Mouse (Mus musculus) brain, embryonic 14.5 days (tissue): Measurements from ENCODE around the gene Rufy2. TPM values are rescaled to one million over a fixed set of nuclear protein-coding genes. Genes with fewer than 3 reads are reported as not detected.

Source experiments
- DNase-seq: peaks from one replicate; pipeline ENCODE4 v3.0.0-alpha.2; 2011; ENCODE audit warnings: low read depth
- CTCF ChIP-seq: fragments of 200-500 bp; IDR thresholded peaks from 2 replicates; pipeline ENCODE4 v1.5.1; 2012; ENCODE audit warnings: inconsistent platforms, mild to moderate bottlenecking, moderate library complexity, borderline replicate concordance; ENCODE audit not compliant: insufficient read depth, insufficient read length; ENCODE audit errors: extremely low read depth
- POLR2A ChIP-seq: fragments of 200-500 bp; IDR thresholded peaks from 2 replicates; pipeline ENCODE4 v1.6.1; 2012; ENCODE audit warnings: mild to moderate bottlenecking, inconsistent platforms, borderline replicate concordance; ENCODE audit not compliant: poor library complexity, insufficient read depth, insufficient read length, severe bottlenecking; ENCODE audit errors: extremely low read depth
- polyA plus RNA-seq: library from polyadenylated mRNA; depleted of rRNA; stranded (reverse); fragments of >200 nt; gene quantifications from 2 replicates; pipeline ENCODE4 v1.2.3, GENCODE M21; 2012

Rufy2 gene
- polyA plus RNA-seq, 1 experiment, result 39.0 TPM

DNA sequence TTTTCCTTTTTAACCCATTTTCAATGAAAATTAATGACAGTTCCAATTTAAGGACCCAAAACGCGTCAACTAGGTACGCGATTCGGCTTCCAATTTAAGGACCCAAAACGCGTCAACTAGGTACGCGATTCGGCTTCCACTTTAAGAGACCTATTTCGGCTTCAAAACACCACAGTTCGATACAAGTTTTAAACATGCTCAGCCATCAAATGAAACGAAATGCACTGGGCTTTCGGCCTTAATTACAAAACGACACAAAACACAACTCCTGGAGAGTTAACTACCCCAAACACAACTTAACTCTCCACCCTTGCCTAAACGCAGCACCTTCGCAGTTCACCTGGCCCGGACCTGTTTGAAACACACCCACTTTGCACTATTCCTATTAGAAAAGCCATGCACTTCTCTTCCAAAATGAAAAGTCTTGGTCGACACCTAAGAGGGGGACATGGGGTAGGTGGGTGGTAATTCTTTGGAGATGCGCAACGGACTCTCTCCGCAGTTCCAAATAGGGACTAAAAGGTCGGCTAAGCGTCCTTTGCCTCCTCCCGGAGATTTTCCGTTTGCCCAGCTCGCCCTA, 42.6 kb downstream of the Rufy2 start:
- TF ChIP-seq POLR2A (no peak), CTCF (no peak)
- DNase-seq, result peak; percentile 42

GRCm38 (mm10) chr10:63023121-63023748, 43.2 kb downstream of the Rufy2 start:
- TF ChIP-seq CTCF (no peak), POLR2A (peak; percentile 45; the same call in 1 of the 2 replicates)
- peak; percentile 84 for DNase-seq

DNA sequence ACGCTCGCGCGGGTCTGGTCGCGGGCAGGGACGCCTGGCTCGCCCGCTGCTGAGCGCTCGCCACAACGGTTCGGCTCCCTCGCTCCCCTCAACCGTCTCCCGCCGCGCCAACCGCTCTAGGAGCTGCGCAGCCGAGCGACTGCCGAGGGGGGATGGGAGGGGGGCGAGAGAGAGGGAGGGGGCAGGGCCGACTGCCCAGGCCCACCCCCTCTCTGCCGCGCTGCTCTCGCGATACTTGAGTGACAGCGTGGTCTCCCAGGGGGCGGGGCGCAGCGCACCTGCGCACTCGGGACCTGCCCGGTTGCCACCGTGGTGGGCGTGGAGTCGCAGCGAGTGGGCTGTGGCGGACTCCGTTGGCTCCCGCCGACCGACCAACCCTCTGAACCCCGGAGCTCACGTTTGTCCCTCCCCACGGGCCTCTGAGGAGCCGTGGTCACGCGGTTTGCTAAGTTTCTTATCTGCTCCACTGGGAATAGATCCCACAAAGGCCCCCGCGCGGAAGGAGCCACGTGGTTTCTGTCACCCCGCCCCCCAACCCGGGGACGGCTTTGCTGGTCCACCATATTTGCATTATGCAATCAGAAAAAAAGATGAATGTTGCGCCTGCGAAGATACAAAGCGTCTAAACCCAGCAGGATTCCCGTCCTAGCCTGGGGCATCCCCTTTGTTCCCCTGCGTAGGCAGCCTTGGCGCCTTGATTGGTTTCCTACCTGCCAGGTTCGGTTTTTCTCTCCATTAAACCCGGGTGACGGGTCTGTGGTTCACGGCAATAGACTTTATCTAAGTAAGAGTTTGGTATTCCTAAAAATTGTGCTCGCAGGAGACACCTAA, 43.9 kb downstream of the Rufy2 start, which contains the start of the genes Hnrnph3 and Pbld2:
Hnrnph3 (minus strand) TSS at position 469 of the 831 bp plus-strand sequence.
Pbld2 (plus strand) TSS at position 567 of the 831 bp plus-strand sequence.
- peak; percentile 99 for DNase-seq
- TF ChIP-seq CTCF, result no peak
- peak; percentile 85 for TF ChIP-seq POLR2A

DNA sequence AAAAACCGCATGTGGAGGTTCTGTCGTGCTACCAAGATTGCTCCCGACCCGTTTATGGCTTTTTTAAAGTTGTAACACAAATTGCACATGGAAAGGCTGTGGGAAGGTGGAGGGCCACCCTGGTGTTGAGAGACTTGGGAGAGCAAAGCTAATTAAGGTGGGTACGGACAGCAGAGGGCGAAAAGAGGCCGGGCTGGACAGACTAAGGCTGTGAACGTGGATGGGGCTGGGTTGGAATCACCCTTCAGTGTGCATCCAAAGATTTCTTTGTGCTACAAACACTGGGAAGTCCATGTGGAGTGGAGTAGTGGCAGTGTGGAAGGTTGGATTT, 44.5 kb downstream of the Rufy2 start:
- DNase-seq, result peak; percentile 88
- TF ChIP-seq POLR2A (no peak), CTCF (peak; percentile 36; the same call in 1 of the 2 replicates)

DNA sequence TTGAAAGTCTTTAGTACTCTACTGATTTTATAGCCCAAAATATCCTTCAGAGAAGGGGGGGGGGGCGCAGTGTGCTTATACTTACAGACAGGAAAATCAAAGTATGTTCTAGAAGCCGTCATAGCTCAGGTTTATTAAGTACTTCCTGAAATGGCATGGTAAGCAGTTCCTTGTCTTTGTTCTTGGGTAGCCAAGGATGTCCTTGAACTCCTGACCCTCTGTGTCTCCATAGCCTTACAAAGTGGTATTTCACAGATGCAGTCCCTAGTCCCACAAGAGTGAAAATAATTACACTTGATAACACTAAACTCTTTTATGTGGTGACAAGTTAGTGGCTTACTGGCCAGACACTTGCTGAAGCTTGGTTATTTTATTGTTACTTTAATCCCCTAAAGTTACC, 45.0 kb downstream of the Rufy2 start:
- DNase-seq, result peak; percentile 65
- TF ChIP-seq CTCF (no peak), POLR2A (no peak)

- TF ChIP-seq CTCF (no peak), POLR2A (no peak)
- DNase-seq, result peak; percentile 83
Observed at GRCm38 (mm10) chr10:63025491-63026011, 45.5 kb downstream of the Rufy2 start.

DNA sequence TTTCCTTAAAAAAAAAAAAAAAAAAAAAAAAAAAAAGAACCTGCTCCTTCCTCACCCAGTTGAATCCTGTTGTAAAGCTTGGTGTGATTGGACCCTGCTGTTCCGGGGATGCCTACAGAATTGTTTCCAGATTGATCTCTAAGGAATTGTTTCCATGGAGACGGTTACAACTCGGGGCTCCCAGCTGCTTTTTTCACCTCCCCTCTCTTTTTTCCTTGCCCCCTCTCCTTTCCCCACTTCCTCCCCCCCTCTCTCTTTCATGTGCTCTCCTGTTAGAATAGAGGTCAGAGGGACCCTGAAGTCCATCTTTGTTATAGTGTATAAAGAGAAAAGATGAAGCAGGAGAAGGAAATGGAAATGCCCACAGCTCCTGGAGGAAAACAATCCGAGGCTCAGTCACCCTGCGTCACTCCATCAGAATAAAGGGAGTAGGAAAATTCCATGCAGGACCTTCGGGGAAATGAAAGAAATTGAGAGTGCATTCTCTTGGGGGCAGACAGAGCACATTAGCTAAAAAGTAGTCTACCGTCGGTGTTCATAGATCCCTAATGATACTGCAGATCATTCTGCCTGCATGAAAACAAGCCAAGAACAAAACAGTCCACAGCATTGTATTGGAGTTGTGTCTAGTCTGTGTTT, 46.3 kb downstream of the Rufy2 start:
- DNase-seq, result peak; percentile 95
- TF ChIP-seq POLR2A, result no peak
- TF ChIP-seq CTCF, result no peak

DNA sequence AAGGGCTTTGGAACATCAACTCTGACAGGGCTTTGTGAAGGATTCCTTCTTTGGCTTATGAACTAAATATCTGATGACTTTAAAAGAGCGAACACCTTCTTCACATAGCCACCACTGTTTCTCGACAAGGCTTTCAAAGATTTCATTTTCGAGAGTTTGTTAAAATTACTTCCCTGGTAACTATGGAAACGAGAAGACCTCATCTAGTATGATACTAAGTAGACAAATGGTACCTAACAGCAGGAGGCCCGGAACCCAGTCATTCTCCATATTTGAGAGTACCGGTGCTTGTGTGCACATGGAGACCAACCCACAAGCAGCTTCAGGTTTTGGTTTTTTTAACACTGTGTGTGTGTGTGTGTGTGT, 46.8 kb downstream of the Rufy2 start:
- TF ChIP-seq CTCF, result no peak
- TF ChIP-seq POLR2A, result no peak
- peak; percentile 56 for DNase-seq

GRCm38 (mm10) chr10:63027376-63028161, 47.5 kb downstream of the Rufy2 start:
- DNase-seq, result no peak
- no peak for TF ChIP-seq POLR2A
- TF ChIP-seq CTCF, result no peak

DNA sequence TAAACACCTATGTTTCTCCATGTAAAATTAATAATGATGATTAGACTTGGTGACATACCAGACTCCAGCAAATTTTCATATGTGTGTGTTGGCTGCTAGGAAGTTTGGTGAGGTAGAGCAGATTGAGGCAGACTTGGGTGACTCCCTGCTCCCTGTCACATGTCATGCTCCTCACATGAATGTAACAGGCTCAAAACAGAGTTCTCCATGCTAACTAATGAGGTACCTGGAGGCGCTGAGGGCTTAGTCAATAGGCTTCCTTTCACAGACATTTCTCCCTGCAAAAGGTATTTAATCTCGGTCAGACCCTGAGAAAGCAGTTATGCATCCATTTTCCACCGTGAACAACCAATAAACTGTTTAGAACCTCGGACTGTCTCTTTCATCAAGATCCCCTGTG, 48.4 kb downstream of the Rufy2 start:
- DNase-seq, result no peak
- TF ChIP-seq POLR2A, result no peak
- no peak for TF ChIP-seq CTCF
